Mouse (Mus musculus) T-helper 2 cell (primary cell): ENCODE results near the gene Barx1.

ENCODE experiments used
- in situ Hi-C: fragments of 300-600 bp; cut with MboI, MseI; formaldehyde crosslinking; loops from one replicate; pipeline ENCODE4 v1.15.1; 2025; ENCODE audit warnings: high pct_unique_total_duplicates

The Barx1 gene

GRCm38 (mm10) chr13:48659254-48660220, 3.3 kb upstream of the Barx1 start:
- in situ Hi-C loops, result loop anchor here (25.0 kb wide), 1 partner anchor 353 kb away; no protein-coding TSS in a partner anchor

GRCm38 (mm10) chr13:48660221-48660734, 2.5 kb upstream of the Barx1 start:
- in situ Hi-C loops, result loop anchor here (25.0 kb wide), 1 partner anchor 352 kb away; no protein-coding TSS in a partner anchor

- in situ Hi-C loops, result loop anchor here (25.0 kb wide), 1 partner anchor 352 kb away; no protein-coding TSS in a partner anchor
These were observed 2.1 kb upstream of the Barx1 start for GRCm38 (mm10) chr13:48660741-48661140.

- in situ Hi-C loops, result loop anchor here (25.0 kb wide), 1 partner anchor 351 kb away; no protein-coding TSS in a partner anchor
These were observed 1.2 kb upstream of the Barx1 start for GRCm38 (mm10) chr13:48661561-48661960.

GRCm38 (mm10) chr13:48663211-48663987, 601 bp downstream of the Barx1 start:
- in situ Hi-C loops, result loop anchor here (25.0 kb wide), 1 partner anchor 349 kb away; no protein-coding TSS in a partner anchor

- in situ Hi-C loops, result loop anchor here (25.0 kb wide), 1 partner anchor 348 kb away; no protein-coding TSS in a partner anchor
These were observed 1.2 kb downstream of the Barx1 start for GRCm38 (mm10) chr13:48663988-48664339.

GRCm38 (mm10) chr13:48664916-48665655, 2.3 kb downstream of the Barx1 start:
- in situ Hi-C loops, result loop anchor here (25.0 kb wide), 1 partner anchor 347 kb away; no protein-coding TSS in a partner anchor

GRCm38 (mm10) chr13:48665656-48666597, 3.1 kb downstream of the Barx1 start:
- in situ Hi-C loops, result loop anchor here (25.0 kb wide), 1 partner anchor 346 kb away; no protein-coding TSS in a partner anchor

- in situ Hi-C loops, result loop anchor here (25.0 kb wide), 1 partner anchor 345 kb away; no protein-coding TSS in a partner anchor
These were observed 4.7 kb downstream of the Barx1 start for GRCm38 (mm10) chr13:48667461-48667860.

GRCm38 (mm10) chr13:48668091-48668975, 5.5 kb downstream of the Barx1 start:
- in situ Hi-C loops, result loop anchor here (25.0 kb wide), 1 partner anchor 344 kb away; no protein-coding TSS in a partner anchor

- in situ Hi-C loops, result loop anchor here (25.0 kb wide), 1 partner anchor 343 kb away; no protein-coding TSS in a partner anchor
These were observed 6.3 kb downstream of the Barx1 start for GRCm38 (mm10) chr13:48668976-48669534.

GRCm38 (mm10) chr13:48672312-48672840, 9.6 kb downstream of the Barx1 start:
- in situ Hi-C loops, result loop anchor here (25.0 kb wide), 1 partner anchor 340 kb away; no protein-coding TSS in a partner anchor

- in situ Hi-C loops, result loop anchor here (25.0 kb wide), 1 partner anchor 338 kb away; no protein-coding TSS in a partner anchor
These were observed 11.8 kb downstream of the Barx1 start for GRCm38 (mm10) chr13:48674609-48675008.

GRCm38 (mm10) chr13:48679351-48679750, 16.6 kb downstream of the Barx1 start:
- in situ Hi-C loops, result no loop called here

- in situ Hi-C loops, result no loop called here
These were observed 23.9 kb downstream of the Barx1 start for GRCm38 (mm10) chr13:48686666-48687065.

- in situ Hi-C loops, result loop anchor here (10.0 kb wide), 1 partner anchor 1363 kb away; no protein-coding TSS in a partner anchor
These were observed 29.2 kb downstream of the Barx1 start for GRCm38 (mm10) chr13:48691991-48692390.
